Mouse (Mus musculus) forelimb bud, embryonic 11.5 days (tissue): ENCODE results near the gene Gria4.
"Not testable (repeated sequence)": the region's sequence is repeated elsewhere in the genome, so short reads cannot be mapped to it uniquely, and the experiment has no call there.

Experiments used
- DNase-seq: peaks from one replicate; pipeline ENCODE4 v3.0.0-alpha.2; 2012; ENCODE audit warnings: low read depth, low spot score

Gene Gria4

DNA sequence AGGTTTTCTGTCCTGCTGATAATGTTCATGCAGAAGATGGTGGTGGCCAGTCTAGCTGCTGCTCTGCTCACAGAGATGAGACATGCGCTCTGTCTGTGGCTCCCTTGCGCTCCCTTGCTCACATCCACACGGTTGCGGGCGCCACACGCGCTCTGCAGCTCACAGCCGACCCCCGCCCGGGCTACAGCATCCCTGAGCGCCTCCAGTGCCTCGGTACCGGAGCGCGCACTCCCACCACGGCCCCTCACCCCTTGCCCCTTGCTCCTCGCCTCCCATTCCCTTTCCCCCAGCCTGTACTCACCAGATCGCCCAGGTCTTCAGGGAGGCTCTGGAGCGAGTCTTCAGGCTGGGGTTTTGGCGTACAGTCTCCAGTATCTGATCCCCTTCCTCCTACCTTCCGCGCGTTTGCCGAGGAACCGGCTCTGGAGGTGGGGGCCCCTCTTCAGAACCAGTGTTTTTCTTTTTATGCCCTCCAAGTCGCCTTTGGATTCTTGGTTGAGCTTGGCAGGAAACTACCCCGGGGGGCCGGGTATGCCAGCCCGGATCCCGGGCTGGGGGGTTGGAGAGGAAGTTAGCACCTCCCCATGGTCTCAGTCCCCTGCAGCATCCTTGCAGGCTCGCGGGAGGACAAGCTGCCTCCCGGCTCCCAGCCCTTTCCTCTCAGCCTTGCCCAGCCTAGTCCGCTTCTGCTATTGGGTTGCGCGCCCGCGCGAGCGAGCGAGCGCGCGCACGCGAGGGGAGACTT is at the start of gene Gria4:
Gene Gria4, minus strand, starts transcription at position 691 of the 745 bp plus-strand sequence.
- peak; percentile 84 for DNase-seq

DNA sequence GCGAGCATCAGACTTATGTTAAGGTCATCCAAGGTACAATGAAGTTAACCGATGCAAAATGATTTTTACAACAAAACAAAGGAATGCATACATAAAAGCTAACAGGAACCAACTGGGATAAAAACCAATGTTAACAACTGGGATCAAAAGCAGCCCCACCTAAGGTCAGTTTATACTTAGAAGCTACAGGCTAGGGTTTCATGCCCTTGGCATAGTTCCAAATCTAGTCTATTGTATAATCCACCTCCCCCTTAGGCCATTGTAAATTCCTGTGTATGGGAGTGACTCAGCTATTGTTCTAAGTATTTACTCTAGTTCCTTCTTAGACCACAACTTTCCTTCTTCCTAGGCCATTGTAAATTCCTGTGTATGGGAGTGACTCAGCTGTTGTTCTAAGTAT is 14.9 kb upstream of the Gria4 start:
- DNase-seq = not testable (repeated sequence)

DNA sequence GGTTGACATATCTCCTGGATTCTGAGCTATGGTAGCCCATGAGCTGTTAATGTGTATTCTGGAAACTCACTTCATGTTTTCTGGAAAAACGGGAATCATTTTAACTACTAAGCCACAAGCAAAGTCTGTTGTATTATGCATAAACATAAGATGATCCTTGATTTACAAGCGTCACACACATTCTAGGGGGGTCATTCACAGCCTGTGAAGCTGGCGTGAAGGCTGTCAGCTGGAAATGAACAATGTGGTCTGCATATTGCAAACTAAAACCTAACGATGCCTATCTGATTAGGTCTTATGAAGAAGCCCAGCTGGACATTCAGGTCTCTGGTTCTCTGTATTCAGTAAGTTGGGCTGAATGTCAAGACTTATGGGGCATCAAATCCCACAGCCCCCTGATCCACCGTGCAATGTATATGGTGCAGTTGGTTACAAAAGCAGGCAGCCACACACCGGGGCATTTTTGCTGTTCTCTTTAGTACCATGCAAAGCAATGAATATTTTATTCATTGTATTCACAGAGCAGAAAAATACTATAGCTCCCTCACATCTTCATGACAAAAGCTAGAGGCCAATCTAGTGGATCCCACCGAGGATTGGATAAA is 7.2 kb upstream of the Gria4 start:
- DNase-seq = no peak

DNA sequence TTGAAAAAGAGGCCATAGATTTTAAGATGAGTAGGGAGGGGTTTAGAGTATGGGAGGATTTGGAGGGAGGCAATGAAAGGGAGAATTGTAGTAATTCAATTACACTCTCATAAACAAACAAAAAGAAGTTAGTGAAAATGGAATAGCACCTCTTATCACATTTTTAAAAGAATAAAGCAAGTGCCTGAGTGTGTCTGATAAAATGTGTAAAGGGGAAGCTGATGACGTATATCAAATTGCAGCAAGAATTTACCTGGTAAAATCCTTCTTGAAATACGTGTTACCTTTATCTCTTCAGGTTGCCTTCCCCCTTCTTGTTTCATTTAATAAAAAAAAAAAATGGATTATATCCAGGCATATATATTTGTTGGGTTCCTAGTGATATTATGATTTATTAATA is 1.4 kb upstream of the Gria4 start:
- DNase-seq = no peak

DNA sequence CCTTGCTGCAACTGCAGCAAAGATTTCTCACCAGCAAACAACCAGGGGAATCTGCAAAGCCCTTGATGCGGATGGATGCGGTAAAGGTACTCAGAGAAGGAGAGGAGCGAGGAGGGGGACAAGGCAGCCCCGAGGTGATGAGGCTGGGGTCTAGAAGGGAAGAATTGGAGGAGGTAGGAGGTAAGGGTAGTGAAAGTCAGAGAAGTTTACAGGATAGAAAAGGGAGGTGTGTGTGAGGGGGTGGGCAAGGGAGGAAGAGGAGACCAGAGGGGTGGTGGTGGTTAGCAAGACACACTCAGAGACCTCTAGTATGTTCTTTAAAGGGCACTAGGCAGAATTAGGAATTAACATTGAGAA is 233 bp upstream of the Gria4 start:
- no peak for DNase-seq

DNA sequence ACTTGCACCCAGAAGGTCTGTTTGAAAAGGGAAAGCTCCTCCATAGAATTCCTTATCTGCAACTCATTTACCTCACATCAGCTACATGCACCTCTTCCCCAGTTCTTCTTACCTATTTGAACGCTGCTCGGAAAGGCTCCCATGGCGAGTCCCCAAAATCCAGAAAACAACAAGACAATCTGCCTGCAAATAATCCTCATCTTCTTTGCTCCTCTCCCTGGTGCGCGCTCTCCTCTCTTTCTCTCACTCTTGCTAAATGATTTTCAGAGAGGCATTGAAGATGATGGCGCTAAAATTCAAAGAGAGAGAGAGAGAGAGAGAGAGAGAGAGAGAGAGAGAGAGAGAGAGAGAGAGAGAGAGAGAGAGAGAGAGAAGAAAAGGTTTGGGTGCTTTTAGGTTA is 959 bp downstream of the Gria4 start:
- no peak for DNase-seq

DNA sequence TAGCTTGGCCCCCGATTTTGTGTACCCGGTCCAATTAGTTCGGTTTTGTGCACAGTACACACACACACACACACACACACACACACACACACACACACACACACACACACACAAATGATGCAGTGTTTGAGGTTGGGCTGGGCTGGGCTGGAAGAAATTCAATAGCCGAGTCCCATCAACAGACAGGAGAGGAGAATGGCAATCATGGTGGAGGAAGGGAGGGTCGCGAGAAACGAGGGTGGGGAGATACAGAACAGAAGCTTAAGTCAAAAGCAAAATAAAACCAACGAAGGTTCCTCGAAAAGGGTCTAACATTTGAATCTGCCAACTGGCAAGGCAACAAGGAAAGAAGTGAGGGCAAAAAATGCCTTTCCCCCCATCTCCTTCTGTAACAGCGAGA is 1.6 kb downstream of the Gria4 start:
- no peak for DNase-seq

DNA sequence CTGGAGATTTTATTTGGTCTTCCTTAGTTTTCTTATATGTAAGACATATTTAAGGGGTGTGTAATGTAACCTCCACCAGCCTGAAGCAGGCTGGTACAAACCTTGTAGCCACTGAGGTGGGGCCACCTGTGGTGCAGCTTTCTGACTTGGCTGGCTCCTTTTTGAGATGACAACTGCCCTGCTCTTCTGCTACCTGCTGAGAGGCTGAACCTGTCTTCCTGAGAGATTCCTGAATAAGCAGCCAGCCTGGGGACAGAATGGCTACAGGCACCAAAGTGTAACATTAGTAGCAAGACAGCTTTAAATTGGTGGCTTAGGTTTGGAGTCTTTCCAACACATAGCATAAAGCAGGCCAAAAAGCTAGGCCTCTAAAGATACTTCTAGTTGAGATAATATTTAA is 46.6 kb downstream of the Gria4 start:
- not testable (repeated sequence) for DNase-seq

DNA sequence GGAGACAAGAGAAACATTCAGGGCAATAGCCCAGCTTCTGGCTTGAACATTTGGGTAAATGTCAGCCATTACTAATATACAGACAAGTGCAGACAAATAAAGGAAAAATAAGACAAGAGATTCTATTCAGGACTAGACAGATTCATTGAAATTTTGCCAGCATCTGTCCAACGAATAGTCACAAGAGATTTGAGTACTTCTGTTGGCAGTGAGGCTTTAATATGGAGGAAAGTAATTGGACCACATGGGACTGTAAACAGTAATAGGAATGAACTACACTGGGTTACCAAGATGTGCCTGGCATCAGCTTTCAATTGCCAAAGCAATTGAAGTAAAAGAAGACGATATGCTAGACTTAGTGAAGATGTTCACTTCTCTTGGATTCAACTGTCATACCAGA is 81.9 kb downstream of the Gria4 start:
- DNase-seq = no peak

DNA sequence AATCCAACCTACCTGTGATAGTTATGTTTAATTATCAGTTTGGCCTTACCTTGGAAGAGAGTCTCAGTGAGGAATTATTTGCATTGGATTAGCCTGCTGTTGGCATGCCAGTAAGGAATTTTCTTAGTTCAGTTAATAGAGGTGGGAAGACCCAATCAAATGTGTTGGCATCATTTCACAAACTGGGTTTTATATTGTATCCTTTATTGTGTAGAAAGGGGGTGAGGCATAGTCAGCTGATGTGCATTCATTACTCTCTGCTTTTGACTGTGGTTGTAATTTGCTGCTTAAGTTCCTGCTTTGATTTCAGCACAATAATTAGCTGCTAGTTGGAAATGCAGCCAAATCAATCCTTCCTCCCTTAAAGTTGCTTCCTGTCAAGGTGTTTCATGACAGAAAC is 83.7 kb downstream of the Gria4 start:
- DNase-seq = no peak

DNA sequence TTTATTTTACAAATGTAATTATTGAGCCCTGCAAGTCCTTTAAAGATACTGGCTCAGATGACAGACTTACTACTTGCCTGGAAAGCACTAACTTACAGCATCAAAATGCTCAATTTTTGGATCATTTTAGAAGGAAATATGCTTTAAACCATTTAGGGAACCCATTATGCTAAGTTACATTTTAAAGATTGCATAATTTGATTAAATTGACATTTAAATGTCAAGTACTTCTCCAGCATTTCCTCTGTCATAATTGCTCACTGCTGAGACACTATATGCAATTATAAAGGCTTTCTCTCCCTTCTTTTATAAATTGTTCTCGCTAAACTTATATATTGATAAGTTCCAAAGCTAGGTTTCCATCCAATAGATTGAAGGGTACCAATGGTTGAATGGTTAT is 108.9 kb downstream of the Gria4 start:
- no peak for DNase-seq

DNA sequence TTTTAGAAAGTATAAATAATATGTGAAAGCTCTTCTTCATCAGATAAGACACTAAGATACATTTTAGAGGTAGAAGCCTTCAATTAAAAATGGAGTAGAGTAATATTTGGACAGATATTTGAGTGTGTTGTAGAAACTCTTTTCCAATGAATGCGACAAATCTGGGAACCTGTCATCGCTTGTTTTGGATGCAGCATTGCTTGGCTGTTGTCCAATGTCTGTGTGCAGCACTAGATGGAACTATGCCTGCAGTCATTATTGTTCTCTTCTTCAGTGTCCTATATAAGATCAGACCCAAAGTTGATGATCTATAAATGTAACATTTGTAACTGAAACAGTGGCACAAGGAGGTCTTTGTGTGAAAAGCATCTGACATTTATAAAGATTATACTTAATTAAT is 115.8 kb downstream of the Gria4 start:
- no peak for DNase-seq

DNA sequence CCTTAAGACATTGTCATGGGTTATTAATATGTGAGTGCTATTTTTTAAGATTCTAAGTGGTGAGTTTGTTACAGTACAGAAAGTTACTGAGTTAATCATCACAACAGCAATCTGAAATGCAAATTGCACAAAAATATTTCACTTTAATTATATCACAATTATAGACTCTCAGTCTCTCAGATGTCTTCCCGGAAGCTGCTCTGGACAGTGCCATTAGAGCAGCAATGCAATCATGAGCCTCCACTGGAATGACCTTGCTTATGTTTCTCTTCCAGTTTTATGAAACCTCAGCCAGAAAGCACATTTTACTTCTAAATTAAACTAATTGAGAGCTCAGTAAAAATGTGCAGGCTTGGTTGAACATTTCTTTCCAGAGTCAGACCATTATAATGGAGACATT is 116.9 kb downstream of the Gria4 start:
- no peak for DNase-seq

DNA sequence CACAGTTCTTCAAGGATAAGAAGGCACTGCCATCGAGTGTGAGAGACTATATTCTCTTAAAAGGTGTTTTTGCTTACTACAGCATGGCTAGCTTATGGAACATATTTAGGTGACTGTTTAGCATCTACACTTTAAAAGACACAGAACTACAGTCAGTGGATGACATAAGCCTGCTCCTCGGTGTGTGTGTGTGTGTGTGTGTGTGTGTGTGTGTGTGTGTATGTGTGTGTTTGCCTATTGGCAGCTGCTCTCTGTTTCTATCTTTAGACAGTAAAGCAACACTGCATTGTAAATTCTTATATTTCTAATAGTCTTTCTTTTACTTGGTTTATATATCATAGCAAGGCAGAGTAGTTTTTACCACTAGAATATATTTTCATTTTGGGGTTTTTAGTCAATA is 130.3 kb downstream of the Gria4 start:
- DNase-seq = no peak

DNA sequence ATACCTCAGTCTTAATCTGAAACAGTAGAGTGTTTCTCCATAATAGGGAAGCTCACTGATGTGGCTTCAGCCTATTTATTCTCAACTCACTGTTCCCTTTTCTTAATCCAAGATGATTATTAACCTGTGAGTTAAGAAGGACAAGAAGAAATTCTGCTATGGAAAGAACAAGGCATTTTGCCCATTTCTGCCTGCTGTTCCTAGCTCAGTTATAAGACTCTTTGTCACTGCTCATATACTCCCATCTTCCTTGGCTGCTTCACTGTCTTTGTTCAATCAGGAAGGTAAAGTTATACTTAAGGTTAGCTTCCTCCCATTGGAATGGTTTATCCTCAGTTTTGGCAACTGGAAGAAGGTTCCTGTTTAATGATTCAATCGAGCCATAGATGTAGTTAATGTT is 133.6 kb downstream of the Gria4 start:
- no peak for DNase-seq

DNA sequence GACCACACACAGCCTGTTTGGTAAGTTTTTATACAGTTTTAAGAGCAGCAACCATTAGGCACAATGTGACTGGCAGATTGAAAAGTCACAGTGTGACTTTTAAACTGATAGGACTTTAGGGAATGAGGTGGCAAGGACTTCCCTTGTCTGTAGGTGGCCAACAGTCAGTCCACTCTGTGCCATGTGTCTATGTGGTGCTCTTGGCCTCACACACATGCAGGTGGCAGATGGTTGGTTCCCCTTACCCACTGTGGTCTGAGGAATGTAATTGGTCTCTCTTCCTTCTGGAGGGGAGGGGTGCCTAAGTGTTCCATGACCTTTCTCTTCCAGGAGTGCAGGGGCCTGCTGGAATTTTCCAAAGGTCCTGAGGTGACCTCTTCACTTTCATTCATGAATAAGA is 137.1 kb downstream of the Gria4 start:
- DNase-seq = no peak

DNA sequence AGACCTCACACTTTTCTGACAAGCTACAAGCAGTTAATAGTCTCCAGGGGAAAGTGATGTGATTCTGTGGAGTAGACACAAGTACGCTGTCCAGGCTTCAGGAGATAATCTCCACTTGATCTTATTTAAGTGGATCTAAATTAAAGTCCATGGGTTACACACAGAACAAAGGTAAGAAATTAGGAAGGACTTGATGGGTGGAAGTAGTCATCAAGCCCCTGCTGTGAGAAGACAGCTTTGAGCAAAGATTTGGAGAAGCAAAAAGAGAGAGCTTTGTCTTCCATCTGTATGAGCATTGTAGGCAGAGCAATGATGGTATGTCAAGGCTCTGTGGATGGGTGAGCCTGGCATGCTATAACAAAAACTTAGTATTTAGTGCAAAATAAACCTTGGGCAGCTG is 141.7 kb downstream of the Gria4 start:
- DNase-seq = no peak

DNA sequence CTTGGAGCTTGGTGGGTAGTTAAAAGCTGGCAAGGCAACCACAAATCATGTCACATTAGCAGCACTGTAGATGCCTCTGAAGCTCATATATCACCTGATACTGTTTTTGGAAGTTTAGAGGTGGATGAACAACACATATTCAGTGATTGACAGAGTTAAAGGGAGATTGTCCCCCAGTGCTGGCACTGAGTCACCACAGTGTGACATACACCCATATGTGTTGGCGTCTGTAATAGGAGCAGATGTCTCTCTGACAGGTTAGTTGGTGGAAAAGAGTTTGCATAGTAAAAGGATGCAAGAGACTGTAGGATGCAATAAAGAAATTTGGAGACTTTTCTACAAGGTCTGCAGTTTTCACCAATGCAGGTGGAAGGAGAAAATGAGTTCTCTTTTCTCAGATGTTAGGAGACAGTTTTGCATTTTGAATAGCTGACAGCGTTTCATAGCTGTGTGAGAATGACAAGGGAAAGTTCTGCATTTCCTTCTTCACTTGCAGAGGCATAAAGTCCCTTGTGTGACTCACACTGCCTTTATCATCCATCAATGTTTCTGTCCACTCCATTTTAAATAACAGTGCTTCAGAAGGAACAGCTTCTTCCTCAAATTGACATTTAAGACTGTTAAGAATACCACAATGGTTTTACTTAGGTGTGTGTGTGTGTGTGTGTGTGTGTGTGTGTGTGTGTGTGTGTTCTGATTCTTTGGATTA is 156.7 kb downstream of the Gria4 start:
- no peak for DNase-seq

DNA sequence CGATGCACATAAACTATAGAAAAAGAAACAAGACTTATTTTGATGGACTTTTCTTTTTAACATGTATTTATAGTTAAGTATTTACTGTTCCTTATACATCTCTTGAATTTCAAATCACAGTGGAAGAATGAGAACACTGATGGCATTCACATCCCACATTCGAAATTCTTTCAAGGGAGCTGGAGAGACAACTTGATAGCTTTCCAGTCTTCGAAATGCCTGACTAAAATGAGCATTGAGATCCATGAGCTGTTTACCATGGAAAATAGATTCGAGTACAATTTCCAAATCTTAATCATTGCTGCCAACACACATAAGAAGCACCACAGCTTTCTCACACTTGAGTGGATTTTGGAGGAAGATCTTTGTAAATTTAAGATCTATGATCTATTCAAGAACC is 164.1 kb downstream of the Gria4 start:
- no peak for DNase-seq

DNA sequence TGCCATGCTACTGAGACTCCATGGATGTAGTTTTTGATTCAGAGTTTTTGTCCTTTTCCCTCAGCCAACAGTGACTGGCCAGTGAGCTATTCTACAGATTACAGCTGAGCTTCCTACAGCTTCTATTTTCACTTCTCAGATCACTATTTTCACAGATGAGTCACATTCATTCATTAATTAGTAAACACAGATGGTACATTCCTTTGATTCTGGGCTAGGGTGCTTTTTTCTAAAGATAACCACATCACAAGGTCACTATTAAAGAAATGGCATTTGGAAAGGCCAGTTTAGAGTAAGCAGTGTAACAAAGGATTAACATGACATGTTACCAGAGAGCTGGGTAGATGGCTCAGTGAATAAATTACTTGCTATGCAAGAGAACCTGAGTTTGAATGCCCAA is 180.7 kb downstream of the Gria4 start:
- no peak for DNase-seq

DNA sequence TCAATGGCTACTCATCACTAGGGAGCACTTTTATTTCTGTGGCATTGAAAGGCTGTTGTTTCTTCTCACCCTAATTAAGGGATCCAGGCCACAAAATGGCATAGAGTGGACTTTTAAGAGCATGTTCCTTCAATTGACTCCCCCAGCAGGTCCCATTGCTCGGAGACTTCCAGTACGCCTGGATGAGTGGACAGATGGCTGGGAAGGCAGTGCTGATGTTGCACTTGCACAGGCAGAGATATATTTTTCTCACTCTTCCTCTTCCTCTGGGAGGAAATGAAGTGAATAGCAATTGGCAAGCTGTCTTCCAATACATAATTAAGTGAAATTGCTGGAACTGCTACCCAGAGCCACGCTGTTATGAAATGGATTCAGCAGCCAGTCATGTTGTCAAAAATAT is 190.7 kb downstream of the Gria4 start:
- DNase-seq = no peak

DNA sequence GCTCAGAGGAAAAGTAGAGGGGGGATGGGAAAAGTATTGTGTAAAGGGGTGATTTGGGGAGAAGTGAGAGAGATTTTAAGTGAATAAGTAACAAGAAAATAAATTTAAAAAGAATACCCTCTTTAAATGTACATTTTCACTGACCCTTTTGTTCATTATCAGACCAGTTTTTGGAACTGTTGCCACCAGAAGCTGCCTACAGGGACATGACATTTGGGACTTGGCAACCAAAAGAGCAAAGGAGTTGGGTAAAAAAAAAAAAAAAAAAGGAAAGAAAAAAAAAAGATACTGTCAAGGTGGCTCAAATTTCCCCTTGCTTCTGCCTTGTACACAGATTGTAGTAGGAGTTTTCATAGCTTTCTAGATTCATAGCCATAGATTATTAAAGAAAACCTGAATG is 191.8 kb downstream of the Gria4 start:
- no peak for DNase-seq

DNA sequence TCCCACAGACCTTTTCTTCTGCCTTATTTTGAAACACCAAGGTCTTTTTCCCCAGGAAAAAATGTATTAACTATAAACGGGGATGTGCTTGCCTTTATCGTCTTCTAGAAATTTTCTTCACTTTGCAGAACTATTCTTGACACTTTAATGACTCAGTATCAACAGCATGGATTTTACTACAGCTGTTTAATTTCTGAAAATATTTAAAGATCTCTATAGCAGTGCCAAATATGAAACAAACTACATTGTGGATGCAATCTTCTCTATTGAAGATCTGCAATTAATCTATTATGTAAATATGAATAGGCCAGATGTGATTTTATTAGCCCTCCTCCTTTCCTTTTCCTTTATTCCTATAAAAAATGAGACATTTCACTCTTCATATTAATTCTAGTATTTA is 194.2 kb downstream of the Gria4 start:
- DNase-seq = no peak
